Mouse (Mus musculus): ENCODE results near the gene Unc119. TPM values are rescaled to one million over a fixed set of nuclear protein-coding genes. Genes with fewer than 3 reads are reported as not detected.

Gene Unc119
- total and polyA plus RNA-seq, 3 experiments, result 35.3 to 60.4 (median 44.1) TPM

DNA sequence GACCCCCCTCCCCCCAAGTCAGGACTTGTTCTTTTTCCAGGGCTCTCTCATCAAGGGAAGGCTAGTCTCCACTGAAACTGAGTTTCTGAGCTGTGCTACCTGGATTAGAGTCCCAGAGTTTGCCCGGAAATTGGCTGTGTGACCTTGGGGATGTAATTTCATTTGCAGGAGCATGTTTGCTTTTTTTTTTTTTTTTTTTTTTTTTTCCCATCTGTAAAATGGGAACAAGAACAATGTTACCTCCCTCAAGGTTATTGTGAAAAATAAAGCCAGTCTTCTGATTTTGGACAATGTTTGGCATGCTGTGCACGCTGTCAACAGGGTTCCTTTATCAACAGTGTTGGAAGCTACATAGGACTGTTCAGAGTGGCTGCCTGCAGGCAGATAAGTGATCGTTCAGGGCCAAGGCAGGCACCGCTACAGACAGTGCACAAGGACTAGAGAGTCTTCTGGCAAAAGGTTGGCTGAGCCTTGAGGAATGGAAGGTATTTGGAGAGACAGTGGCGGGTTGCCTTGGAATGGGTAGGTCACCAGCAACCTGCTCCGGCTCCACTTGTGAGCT lies 1.1 kb downstream of the Unc119 start:
- no peak for DNase-seq

GRCm38 (mm10) chr11:78344890-78345715 lies 1.8 kb downstream of the Unc119 start:
- peak; percentile 76 for DNase-seq

- peak; percentile 30 for DNase-seq
These were observed 2.5 kb downstream of the Unc119 start for GRCm38 (mm10) chr11:78345801-78346200.

- DNase-seq, result no peak
These were observed 3.2 kb downstream of the Unc119 start for GRCm38 (mm10) chr11:78346326-78347069.

GRCm38 (mm10) chr11:78347070-78347754 lies 3.9 kb downstream of the Unc119 start:
- DNase-seq, result peak; percentile 65

- no peak for DNase-seq
These were observed 4.6 kb downstream of the Unc119 start for GRCm38 (mm10) chr11:78347908-78348307.

- DNase-seq, result no peak
These were observed 5.2 kb downstream of the Unc119 start for GRCm38 (mm10) chr11:78348474-78348873.

GRCm38 (mm10) chr11:78349441-78350358 lies 6.4 kb downstream of the Unc119 start:
- no peak for DNase-seq

- DNase-seq, result no peak
These were observed 9.8 kb downstream of the Unc119 start for GRCm38 (mm10) chr11:78353081-78353480.

DNA sequence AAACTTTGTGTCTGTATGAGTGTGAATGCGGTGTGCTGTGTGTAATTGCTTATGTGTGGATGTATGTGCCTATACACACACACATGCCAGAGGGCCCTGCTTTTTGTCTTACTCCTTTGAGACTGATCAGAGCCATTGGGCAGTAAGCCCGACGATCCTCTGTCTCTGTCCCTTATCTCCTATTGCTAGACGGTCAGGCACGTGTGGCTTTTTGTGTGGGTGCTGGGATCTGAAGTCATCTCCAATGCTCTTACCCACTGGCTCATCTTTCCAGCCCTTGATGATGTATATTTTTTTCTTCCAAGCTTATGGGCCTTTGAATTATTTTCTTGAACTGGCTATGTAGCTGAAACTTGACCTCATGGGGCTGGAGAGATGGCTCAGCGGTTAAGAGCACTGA lies 11.6 kb downstream of the Unc119 start:
- no peak for DNase-seq

GRCm38 (mm10) chr11:78355471-78356238 lies 12.4 kb downstream of the Unc119 start:
- DNase-seq, result no peak

DNA sequence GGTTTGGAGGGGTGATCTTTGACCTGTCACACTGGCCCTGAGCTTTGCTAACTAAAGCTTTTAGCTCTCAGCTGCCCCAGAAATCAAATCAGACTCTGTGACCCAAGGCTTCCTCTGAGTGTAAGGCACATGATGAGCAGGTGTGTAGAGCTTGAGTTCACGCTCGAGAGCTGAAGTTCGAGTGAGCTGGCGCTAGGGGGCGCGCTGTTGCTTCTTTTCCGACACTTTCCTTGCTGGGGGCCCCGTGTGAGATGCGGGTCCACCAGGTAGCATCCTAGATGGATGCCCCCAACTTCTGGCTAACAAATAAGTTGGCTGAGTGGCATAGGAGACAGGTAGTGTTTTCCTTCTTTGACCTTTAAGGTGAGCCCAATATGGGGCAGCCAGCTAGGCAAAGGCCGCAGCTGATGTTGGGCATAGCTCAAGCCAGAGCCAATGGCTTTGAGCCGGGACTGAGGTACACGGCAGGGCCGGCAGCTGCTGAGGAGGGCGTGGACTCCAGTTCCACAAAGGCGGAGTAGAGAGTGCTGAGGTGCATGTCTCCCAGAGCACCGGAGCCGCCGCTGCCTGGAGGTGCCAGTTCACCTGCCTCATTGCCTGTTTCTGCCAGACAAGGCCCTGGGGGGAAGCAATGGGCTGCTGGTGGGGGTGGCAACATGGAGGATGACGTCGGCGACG lies 15.2 kb downstream of the Unc119 start:
- DNase-seq, result no peak

- DNase-seq, result peak; percentile 80
These were observed 17.0 kb downstream of the Unc119 start for GRCm38 (mm10) chr11:78360125-78360788.

DNA sequence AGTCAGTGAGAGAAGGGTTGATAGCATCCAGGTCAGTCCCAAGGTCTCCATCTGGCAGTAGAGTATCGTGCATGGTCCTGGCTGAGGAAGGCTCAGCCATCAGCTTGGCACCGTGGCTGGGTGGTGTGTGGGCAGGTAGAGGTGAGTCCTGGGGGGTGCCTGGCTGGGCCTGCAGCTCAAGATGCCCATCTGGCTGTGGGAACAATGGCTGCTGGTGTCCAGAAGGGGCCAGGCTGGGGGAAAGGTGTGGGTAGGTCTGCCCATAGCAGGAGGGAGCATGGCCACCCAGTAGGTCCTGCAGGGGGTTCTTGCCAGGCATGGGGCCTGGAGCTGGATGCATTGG lies 17.5 kb downstream of the Unc119 start:
- no peak for DNase-seq

GRCm38 (mm10) chr11:78363309-78364007 lies 20.2 kb downstream of the Unc119 start:
- no peak for DNase-seq

- DNase-seq, result no peak
These were observed 20.8 kb downstream of the Unc119 start for GRCm38 (mm10) chr11:78364103-78364502.

- DNase-seq, result peak; percentile 71
These were observed 24.4 kb downstream of the Unc119 start for GRCm38 (mm10) chr11:78367456-78368225.

DNA sequence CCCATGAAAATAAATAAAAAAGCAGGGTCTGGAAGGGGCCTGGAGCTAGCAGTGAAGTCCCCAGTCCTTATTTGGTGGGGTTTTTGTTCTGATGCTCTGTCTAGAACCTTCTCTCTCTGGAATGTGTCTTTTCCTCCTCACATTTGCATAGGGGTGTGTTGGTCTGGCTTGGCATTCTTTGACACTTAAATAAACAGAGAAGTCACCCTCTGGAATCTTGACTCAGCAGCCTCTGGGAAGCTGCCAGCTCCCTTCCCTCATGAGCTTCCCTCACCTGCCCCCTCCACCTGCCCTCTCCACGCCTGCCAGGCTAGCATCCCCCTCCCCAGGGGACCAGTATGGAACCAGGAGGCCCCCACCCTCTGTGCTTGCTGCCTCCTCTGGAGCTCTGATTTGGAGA lies 27.1 kb downstream of the Unc119 start:
- DNase-seq, result peak; percentile 63
